Mouse (Mus musculus): Measurements from ENCODE around the gene Tmem219.

DNA sequence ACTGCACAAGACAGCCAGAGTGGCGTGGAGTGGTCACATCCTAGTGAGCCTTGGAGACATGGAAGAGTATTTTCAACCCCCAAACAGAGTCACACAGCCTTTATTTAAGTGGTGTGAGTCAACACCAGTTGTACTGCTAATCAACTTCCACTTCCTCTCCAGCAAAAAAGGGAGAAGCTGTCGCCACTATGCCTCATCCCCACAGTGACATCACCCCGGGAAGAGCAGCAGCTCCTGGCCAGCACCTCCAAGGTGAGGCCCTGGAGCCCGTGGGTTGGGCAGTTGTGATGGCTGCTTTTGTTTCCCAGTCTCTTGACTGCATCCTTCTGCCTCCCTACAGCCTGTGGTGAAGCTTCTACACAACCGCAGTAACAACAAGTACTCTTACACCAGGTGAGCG is 18.5 kb upstream of the Tmem219 start:
- TF ChIP-seq POLR2A (IDR thresholded peaks at IDR 0.05; ENCODE audit: borderline replicate concordance, extremely low read depth, low read depth, low read length) (no peak), CTCF (IDR thresholded peaks at IDR 0.05; ENCODE audit: insufficient read depth, low read length) (no peak)
